Mouse (Mus musculus) megakaryocyte, embryonic 14.5 days (primary cell): ENCODE measurements around the gene Snrpd2.

ENCODE experiments used
- FLI1 ChIP-seq: IDR thresholded peaks from 2 replicates; pipeline ENCODE4 v1.6.1; 2012; ENCODE audit warnings: low read length, inconsistent platforms, mixed read lengths
- GATA1 ChIP-seq: IDR thresholded peaks from 3 replicates; pipeline ENCODE4 v1.6.1; 2012; ENCODE audit warnings: mixed read lengths, low read length, inconsistent platforms, borderline replicate concordance

DNA sequence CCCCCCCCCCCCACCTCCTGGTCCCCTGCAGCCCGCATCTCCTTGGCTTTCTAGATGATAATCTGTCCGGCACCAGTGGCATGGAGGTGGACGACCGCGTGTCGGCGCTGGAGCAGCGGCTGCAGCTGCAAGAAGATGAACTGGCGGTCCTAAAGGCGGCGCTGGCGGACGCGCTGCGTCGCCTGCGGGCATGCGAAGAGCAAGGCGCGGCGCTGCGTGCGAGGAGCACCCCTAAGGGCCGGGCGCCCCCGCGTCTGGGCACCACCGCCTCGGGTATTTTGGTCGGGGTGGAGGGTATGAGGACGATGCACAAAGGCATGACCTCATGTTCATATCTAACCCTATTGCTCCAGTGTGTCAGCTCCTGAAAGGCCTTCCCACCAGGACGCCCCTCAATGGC lies 29.7 kb downstream of the Snrpd2 start:
- TF ChIP-seq GATA1 = no peak
- no peak for TF ChIP-seq FLI1
